Mouse (Mus musculus) stomach, postnatal 0 days (tissue): ENCODE measurements at regions not wholly inside any gene's neighbourhood (a gene's known extent, or its start where the extent isn't known, plus 50 kb on each side); places are given as distances from the start of the nearest gene placed in this dataset.
"Not testable (repeated sequence)": the region's sequence is repeated elsewhere in the genome, so short reads cannot be mapped to it uniquely, and the experiment has no call there.

Experiments
- CTCF ChIP-seq: IDR thresholded peaks from 2 replicates; pipeline ENCODE4 v1.5.1; 2016; ENCODE audit warnings: antibody characterized with exemption, low read depth, mild to moderate bottlenecking, moderate library complexity
- EP300 ChIP-seq: optimal IDR thresholded peaks from 2 replicates; pipeline ENCODE3; 2016; ENCODE audit warnings: antibody characterized with exemption

GRCm38 (mm10) chr3:5820243-5820642 lies 69.6 kb downstream of the Gm8797 start:
- TF ChIP-seq CTCF, EP300: not testable (repeated sequence)
